Mouse (Mus musculus) CD4-positive helper T cell, adult 2 months (primary cell): ENCODE results near the gene Tmeff1.

Experiments used
- DNase-seq: peaks from one replicate; pipeline ENCODE4 v3.0.0-alpha.2; 2012; ENCODE audit warnings: low read depth, missing footprints, low spot score

Tmeff1 gene

DNA sequence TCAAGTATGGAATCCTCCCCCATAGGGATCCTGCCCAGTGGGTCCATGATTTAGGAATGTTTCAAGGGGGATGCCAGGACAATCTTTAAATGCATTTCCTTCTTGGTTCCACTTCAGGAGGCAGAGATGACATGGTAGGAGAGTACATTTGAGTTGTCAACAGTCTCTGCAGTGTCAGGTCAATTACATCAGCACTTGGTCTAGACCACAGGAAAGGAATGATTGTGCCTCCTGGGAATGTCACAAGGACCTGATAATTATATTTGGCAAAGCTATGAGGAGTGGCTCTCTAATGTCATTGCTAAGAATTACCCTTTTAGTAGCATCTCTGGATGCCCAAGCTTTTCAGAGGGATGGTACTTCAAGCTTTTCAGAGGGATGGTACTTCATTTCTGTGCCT, 20.0 kb upstream of the Tmeff1 start:
- DNase-seq: no peak

- no peak for DNase-seq
Measured at GRCm38 (mm10) chr4:48576361-48576760, 8.6 kb upstream of the Tmeff1 start.

DNA sequence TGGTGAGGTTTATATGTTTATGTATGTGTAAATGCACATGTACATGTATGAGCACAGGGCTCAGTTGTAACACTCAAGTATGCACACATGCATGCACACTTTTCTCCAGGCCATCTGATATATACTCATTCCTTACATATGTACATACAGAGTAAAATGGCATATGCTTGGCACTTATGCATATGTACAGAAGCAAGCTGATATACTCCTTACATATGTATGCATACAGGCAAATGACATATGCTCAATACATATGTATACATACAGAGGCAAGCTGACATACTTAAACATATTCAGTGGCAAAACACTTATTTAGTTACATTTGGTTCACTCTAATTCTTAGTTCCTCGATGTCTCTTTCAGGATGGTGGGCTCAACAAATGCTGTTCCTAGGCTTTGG, 7.1 kb upstream of the Tmeff1 start:
- DNase-seq: no peak

DNA sequence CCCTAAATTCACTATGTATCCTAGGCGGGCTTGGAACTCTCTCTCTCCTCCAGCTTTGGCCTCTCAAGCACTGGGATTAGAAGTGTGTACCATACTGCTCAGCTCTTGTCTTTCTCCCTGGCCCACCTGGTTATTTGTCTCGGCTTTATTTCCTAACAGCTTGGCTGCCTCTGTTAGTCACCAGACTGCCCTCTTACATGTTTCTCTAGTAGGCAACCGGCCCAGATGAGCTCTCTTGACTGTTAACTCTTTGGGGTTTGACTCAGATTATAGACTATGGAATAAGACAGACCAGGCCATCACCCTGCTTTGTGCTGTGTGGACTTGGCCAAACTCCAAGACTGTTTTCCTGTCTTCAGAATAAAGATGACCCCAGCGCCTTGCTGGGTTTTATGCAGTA, 6.6 kb upstream of the Tmeff1 start:
- DNase-seq: no peak

DNA sequence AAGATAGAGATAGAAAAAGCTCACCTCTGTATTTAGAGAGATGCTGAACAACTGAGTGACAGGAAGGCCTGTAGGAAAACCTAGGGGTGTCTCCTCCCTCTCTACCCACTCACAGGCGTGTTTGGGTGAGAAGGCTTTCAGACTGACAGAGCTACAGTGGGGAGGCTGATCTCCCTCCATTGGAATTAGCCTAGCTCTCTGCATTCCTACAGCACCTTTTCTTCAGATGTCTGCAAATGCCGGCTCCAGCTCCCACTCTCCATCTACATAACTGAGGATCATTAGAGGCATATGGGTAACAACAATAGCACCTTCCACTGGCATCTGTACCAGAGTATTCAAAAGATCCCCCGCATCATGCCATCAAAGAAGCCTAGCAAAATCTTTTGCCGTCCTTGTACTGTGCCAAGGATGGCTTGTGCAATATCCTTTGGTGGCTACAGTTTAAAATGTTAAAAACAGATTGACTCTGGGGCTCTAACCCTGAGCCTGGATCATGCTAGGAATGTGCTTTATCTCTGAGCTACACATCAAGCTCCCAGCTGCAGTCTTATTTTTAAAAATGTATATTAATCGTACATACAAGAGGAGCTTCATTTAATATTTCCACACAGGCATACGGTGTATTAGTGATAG, 5.4 kb upstream of the Tmeff1 start:
- DNase-seq: no peak

DNA sequence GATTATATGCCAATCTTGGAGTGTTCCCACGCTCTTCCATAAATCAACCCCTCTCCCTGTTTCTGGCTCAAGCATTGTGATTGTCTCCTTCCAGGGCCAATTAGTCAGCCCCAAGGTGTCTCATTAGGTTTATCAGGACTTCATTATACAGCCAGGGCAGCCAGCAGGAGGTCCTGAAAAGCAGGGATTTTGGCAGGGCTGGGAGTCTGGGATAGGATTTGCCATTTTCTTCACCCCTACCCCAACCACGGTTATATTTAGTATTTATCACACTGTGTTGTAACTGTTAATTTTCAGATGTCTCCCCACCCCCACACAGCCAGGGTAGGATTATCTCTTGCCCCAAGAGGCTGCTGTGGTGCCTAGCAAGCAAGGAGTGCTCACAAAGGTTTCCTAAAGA, 3.8 kb upstream of the Tmeff1 start:
- no peak for DNase-seq

GRCm38 (mm10) chr4:48581993-48582392, 3.0 kb upstream of the Tmeff1 start:
- no peak for DNase-seq

- no peak for DNase-seq
Measured at GRCm38 (mm10) chr4:48582941-48583340, 2.0 kb upstream of the Tmeff1 start.

DNA sequence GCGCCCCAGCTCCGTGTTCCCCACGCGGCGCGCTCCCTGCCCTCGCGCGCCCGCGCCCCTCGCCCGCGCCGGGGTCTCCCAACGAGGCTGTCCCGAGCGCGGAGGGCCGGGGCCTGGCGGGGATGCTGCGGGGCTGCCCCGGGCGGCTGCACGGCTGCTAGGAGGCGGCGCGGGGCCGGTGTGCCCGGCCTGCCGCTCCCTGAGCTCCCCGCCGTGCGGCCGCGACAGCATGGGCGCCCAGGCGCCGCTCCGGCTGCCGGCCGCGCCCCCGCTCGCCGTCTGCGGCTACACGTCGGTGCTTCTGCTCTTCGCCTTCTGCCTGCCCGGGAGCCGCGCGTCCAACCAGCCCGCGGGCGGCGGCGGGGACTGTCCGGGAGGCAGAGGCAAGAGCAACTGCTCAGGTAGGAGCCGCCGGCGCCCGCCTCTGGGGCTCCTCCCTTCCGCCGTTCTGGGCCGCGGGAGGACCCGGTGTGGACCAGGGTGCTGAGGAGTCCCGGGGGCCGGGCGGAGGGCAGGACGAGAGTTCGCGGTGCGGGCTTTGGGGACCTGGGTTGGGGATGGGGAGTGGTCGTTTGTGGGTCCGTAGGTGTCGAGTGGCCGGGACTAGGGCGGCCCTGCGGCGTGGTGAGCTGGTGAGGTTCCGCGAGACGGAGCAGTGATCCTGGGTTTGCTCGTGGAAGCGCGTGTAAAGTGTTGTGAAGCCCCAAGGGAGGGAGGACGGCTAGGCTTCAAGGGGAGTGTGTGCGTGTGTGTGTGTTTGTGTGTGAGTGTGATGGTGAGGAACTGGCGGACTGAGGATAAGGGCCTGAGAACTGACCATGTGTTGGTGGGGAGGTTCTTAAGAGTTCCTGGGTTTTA, 496 bp downstream of the Tmeff1 start:
- DNase-seq: no peak

DNA sequence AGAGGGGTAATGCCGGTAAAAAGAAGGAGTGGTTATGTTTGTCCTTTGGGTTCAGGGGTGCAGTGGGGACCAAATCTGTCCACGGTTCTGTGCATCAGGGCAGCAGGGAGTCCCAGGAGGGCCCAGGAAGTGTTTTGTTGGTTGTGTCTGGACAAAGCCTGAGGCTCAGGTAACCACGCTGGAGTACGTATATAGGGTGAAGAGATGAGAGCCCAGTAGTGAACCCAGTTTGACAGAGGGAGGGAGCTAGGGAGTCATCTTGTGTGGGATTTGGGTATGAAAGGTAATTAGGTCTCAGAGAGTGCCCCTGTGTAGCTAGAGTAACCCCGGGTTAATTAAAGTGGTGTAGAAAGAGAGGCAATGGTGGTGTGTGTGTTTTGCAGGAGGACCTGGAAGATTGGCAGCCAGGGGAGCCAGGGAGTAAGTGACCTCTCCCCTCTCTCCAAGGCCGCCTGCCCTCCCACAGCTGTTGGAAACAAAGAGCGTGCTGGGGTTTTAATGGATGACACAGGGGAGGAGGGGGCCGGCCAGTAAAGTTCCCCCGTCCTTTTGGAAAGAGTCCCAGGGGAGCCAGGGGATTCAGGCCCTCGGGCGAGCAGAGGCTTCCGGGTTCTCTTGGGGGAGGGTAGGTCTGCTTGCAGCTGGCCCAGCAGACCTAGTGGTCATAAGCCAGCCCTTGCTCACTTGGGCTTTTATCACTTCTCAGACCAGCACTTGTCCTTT, 1.3 kb downstream of the Tmeff1 start:
- DNase-seq: no peak

- no peak for DNase-seq
Measured at GRCm38 (mm10) chr4:48587526-48587925, 2.6 kb downstream of the Tmeff1 start.

DNA sequence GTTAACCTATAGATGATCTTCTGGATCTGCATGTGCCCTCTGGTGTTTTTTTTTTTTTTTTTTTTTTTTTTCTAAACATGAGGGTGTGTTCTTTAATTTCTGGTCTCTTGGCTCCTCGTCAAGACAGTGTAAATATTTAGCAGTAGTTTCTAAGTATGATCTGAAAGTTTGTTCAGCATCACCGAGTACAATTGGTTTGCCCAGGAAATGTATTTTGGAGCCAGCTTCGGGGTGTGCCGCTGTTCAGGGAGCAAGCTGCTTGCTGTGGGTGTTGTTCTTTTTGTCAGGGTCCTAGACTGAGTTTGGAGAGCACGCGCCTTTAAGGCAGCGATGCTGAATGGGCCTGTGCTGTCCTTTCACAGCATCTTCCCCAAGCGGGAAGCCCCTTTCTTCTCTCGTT, 3.6 kb downstream of the Tmeff1 start:
- no peak for DNase-seq

DNA sequence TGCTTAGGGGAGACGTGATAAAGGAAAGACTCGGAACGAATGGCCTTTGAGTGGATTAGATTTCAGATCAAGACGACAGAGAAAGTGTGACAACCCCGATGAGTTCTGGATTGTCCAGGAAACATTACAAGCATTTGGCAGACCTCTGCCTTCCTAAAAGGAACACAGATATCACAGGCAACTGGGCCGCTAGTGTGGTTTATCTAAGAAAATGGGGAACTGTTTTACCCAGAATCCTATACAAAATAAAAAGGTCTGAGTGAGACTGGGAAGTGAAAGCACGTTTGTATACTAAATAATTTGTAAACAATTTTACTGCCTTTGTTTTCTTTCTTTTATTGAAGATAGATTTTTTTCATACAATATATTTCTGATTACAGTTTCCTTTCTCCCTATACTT, 5.9 kb downstream of the Tmeff1 start:
- no peak for DNase-seq

GRCm38 (mm10) chr4:48591390-48591789, 6.4 kb downstream of the Tmeff1 start:
- DNase-seq: no peak

DNA sequence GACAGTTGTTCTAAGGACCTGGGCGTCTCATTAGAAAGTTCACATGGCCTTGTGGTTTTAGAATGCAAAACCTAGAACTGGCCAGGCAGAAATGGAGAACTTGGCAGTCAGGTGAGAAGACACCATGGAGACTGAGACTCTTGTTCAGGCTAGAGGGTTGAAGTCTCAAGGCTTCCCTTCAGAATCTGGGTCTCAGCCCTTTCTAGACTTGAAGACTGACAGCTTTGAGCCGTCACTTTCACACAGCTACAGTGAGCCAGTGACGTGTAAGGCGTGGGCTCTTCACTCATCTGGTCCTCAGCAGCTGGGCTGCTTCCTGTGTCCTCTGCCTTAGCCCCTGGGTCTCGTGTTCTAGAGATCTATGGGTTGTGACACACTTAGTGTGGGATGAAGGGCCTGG, 7.4 kb downstream of the Tmeff1 start:
- DNase-seq: no peak

DNA sequence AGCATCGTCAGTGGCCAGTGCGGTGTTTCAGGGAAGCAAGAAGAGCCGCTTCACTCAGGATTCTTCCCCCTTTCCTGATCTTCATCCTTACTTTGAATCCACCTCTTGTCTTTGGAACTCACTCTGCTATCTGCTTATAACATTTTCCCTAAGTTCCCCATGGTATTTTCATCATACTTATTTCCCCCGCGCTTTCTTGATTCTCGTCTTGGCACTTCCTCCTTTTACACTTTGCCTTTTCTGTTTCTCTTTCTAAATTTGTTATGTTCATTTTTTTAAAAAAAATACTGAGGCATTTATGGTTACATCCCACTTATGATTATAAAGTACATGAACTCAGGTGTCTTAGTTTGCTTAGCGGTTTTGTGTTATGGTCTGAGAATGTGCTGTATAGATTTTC, 7.9 kb downstream of the Tmeff1 start:
- no peak for DNase-seq

- no peak for DNase-seq
Measured at GRCm38 (mm10) chr4:48596111-48596510, 11.1 kb downstream of the Tmeff1 start.

GRCm38 (mm10) chr4:48605650-48606049, 20.7 kb downstream of the Tmeff1 start:
- DNase-seq: no peak

DNA sequence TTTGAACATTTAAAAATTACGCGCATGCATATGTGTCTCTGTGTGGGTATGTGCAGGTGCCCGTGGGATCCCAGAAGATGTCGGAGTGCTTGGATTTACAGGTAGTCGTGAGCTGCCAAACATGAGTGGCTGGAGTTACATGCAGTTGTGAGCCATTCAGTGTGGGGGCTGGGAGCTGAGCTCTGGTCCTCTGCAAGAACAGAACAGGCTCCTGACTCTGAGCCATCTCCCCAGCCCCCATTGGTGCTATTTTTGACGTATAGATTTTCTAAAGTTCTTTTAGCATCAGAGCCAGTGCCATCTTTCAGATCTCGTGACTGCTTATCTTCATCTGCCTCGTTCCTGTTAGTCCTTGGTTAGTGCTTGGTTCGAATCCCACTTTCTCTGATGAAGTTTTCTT, 24.5 kb downstream of the Tmeff1 start:
- DNase-seq: no peak

DNA sequence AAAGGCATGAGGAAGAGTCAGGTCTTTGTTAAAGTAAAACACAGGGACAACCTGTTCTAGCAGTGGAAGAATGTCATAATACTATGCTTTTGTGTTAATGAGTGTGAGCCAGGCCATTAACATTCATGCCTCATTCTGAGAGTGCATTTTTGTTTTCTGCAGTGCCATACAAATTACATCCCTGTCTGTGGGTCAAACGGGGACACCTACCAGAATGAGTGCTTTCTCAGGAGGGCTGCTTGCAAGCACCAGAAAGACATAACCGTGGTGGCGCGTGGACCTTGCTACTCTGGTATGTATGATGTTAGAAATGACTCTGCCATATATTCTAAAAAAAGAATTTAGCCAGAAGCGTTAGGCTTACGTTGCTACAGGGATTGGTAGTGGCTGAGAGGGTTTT, 25.3 kb downstream of the Tmeff1 start:
- DNase-seq: no peak

DNA sequence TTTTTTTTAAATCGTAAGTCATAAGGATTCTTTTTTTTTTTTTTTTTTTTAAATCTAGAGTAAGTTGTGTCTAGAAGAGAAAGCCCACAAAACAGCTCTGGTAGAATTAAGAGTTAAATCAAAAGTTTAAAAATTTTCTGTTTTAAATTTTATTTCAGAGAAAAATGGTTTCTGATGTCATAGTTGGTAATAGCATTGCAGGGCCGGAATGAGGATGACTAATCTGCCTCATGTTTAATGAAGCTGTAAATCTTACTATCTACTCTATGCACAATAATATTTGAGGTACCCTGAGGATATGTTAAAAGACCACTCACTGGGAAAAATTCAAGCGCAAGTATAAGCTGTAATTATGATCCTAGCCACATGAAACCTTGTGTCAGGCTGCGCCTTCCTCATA, 30.5 kb downstream of the Tmeff1 start:
- DNase-seq: no peak

DNA sequence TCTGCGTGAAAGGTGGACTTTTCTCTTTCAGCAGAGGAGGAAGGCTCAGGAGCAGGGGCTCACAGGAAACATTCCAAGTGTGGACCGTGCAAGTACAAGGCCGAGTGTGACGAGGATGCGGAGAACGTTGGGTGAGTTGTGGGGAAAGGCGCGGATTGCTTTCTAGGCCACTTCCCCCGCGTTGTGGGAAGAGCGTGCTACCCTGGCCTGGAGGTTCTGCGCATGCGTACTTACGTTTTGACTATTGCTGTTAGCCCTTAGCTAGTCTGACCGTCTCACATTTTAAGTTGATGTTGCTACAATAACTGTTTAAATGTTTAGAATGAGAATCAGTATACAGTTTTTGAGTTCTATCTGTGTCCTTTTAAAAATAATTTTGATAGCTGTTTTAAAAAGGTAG, 32.2 kb downstream of the Tmeff1 start:
- no peak for DNase-seq

- DNase-seq: no peak
Measured at GRCm38 (mm10) chr4:48620121-48620520, 35.1 kb downstream of the Tmeff1 start.
